Mouse (Mus musculus) macrophage (primary cell): ENCODE measurements around the gene Amz1. TPM values are rescaled to one million over a fixed set of nuclear protein-coding genes. Genes with fewer than 3 reads are reported as not detected.
A peak's percentile ranks its signal among the peaks of the same experiment; 100 is the strongest.

ENCODE experiments used
- H3K27ac ChIP-seq: fragments of 350-480 bp; formaldehyde crosslinking; 2 replicates; pipeline ENCODE4 v1.9.0; 2021
- H3K36me3 ChIP-seq: fragments of 350-480 bp; formaldehyde crosslinking; 2 replicates; pipeline ENCODE4 v1.9.0; 2021; ENCODE audit errors: inconsistent target
- H3K4me3 ChIP-seq: fragments of 350-480 bp; formaldehyde crosslinking; 2 replicates; pipeline ENCODE4 v1.9.0; 2021; ENCODE audit errors: inconsistent target
- H3K79me2 ChIP-seq: fragments of 350-480 bp; formaldehyde crosslinking; 2 replicates; pipeline ENCODE4 v1.9.0; 2021; ENCODE audit errors: inconsistent target
- WGBS: methylation state at CpG from one replicate; pipeline ENCODE4 v1.1.7; 2026; ENCODE audit warnings: inconsistent platforms; ENCODE audit not compliant: missing documents; 5-methylcytosine and 5-hydroxymethylcytosine counted together
- polyA plus RNA-seq: library from polyadenylated mRNA; stranded (reverse); fragments of 250-400 nt; gene quantifications from 3 replicates; pipeline ENCODE4 v1.2.4, GENCODE M21; 2018; ENCODE audit warnings: inconsistent platforms

Amz1 gene
- polyA plus RNA-seq, 1 experiment from 2014 or later = 13.4 TPM

GRCm38 (mm10) chr5:140790937-140791877, 67.3 kb downstream of the Amz1 start:
- Histone ChIP-seq H3K79me2 (peaks cover 100% of the 10 kb centered on the region), H3K4me3 (no peak overlapping the region), H3K27ac (peak overlapping the region; percentile 39), H3K36me3 (peaks cover 7% of the 10 kb centered on the region; the same call in 1 of the 2 replicates)
- 52% methylated on average over 9 of the region's 9 CpGs for WGBS

GRCm38 (mm10) chr5:140792233-140792632, 68.3 kb downstream of the Amz1 start:
- no peak overlapping the region for H3K4me3 ChIP-seq
- H3K79me2 ChIP-seq = peaks cover 100% of the 10 kb centered on the region
- no peaks in the 10 kb centered on the region; the same call in 1 of the 2 replicates for H3K36me3 ChIP-seq
- H3K27ac ChIP-seq = peak overlapping the region; percentile 39
- WGBS = 60% methylated on average over 5 of the region's 5 CpGs

GRCm38 (mm10) chr5:140794753-140795152, 70.8 kb downstream of the Amz1 start:
- Histone ChIP-seq H3K36me3 (no peaks in the 10 kb centered on the region), H3K4me3 (no peak overlapping the region), H3K27ac (peak overlapping the region; percentile 50), H3K79me2 (peaks cover 100% of the 10 kb centered on the region)
- WGBS = 66% methylated on average over 3 of the region's 3 CpGs

- H3K4me3 ChIP-seq = no peak overlapping the region
- 9% methylated on average over 2 of the region's 2 CpGs for WGBS
Measured at GRCm38 (mm10) chr5:140795176-140795575, 71.2 kb downstream of the Amz1 start.

GRCm38 (mm10) chr5:140796051-140796450, 72.1 kb downstream of the Amz1 start:
- Histone ChIP-seq H3K36me3 (no peaks in the 10 kb centered on the region), H3K27ac (no peak overlapping the region), H3K4me3 (no peak overlapping the region), H3K79me2 (peaks cover 100% of the 10 kb centered on the region)
- WGBS = 79% methylated on average over 3 of the region's 3 CpGs

More at GRCm38 (mm10) chr5:140795176-140795575, 71.2 kb downstream of the Amz1 start:
- peak overlapping the region; percentile 50 for H3K27ac ChIP-seq
- H3K79me2 ChIP-seq = peaks cover 100% of the 10 kb centered on the region
- H3K36me3 ChIP-seq = no peaks in the 10 kb centered on the region

- WGBS = 90% methylated on average over 7 of the region's 7 CpGs
- Histone ChIP-seq H3K27ac (no peak overlapping the region), H3K4me3 (no peak overlapping the region)
Measured at GRCm38 (mm10) chr5:140798158-140798557, 74.2 kb downstream of the Amz1 start.

GRCm38 (mm10) chr5:140798775-140799174, 74.8 kb downstream of the Amz1 start:
- 38% methylated on average over 5 of the region's 5 CpGs for WGBS
- Histone ChIP-seq H3K36me3 (no peaks in the 10 kb centered on the region), H3K27ac (no peak overlapping the region), H3K4me3 (no peak overlapping the region), H3K79me2 (peaks cover 100% of the 10 kb centered on the region)

More at GRCm38 (mm10) chr5:140798158-140798557, 74.2 kb downstream of the Amz1 start:
- Histone ChIP-seq H3K79me2 (peaks cover 100% of the 10 kb centered on the region), H3K36me3 (no peaks in the 10 kb centered on the region)

- no peak overlapping the region for H3K27ac ChIP-seq
- WGBS = 45% methylated on average over 2 of the region's 2 CpGs
Measured at GRCm38 (mm10) chr5:140799190-140799589, 75.3 kb downstream of the Amz1 start.

GRCm38 (mm10) chr5:140800288-140800923, 76.5 kb downstream of the Amz1 start:
- Histone ChIP-seq H3K4me3 (no peak overlapping the region), H3K27ac (no peak overlapping the region)
- 94% methylated on average over 6 of the region's 6 CpGs for WGBS

More at GRCm38 (mm10) chr5:140799190-140799589, 75.3 kb downstream of the Amz1 start:
- H3K36me3 ChIP-seq = no peaks in the 10 kb centered on the region
- peaks cover 100% of the 10 kb centered on the region for H3K79me2 ChIP-seq
- H3K4me3 ChIP-seq = no peak overlapping the region

GRCm38 (mm10) chr5:140801782-140802181, 77.9 kb downstream of the Amz1 start:
- Histone ChIP-seq H3K36me3 (no peaks in the 10 kb centered on the region), H3K4me3 (no peak overlapping the region), H3K79me2 (peaks cover 100% of the 10 kb centered on the region), H3K27ac (no peak overlapping the region)
- 90% methylated on average over 5 of the region's 5 CpGs for WGBS

More at GRCm38 (mm10) chr5:140800288-140800923, 76.5 kb downstream of the Amz1 start:
- Histone ChIP-seq H3K79me2 (peaks cover 100% of the 10 kb centered on the region), H3K36me3 (no peaks in the 10 kb centered on the region)

- H3K36me3 ChIP-seq = 0 out of 2 replicates have a peak, but pooled peaks cover 7% of the 10 kb centered on the region
- peak overlapping the region; percentile 33 for H3K27ac ChIP-seq
- H3K4me3 ChIP-seq = no peak overlapping the region
- H3K79me2 ChIP-seq = peaks cover 100% of the 10 kb centered on the region
- WGBS = 76% methylated on average over 2 of the region's 2 CpGs
Measured at GRCm38 (mm10) chr5:140806252-140806651, 82.3 kb downstream of the Amz1 start.

- H3K79me2 ChIP-seq = peaks cover 100% of the 10 kb centered on the region
- H3K27ac ChIP-seq = peak overlapping the region; percentile 33; the same call in 1 of the 2 replicates
- 0 out of 2 replicates have a peak, but pooled peaks cover 7% of the 10 kb centered on the region for H3K36me3 ChIP-seq
- no peak overlapping the region for H3K4me3 ChIP-seq
- 82% methylated on average over 2 of the region's 2 CpGs for WGBS
Measured at GRCm38 (mm10) chr5:140806939-140807338, 83.0 kb downstream of the Amz1 start.
